Mouse (Mus musculus) hindbrain, embryonic 13.5 days (tissue): ENCODE data around the gene Kif5a. TPM values are rescaled to one million over a fixed set of nuclear protein-coding genes. Genes with fewer than 3 reads are reported as not detected.
A peak's percentile ranks its signal among the peaks of the same experiment; 100 is the strongest.

Experiments
- ATAC-seq: fragments of 200-750 bp; cut with Nextera tagmentation; 2 replicates; pipeline ENCODE4 v1.8.0; 2017; ENCODE audit warnings: moderate TSS enrichment; ENCODE audit not compliant: low FRiP score
- H3K27ac ChIP-seq: fragments of 300-500 bp; sonication (generic); 2 replicates; pipeline ENCODE4 v1.5.1; 2015; ENCODE audit warnings: inconsistent platforms, mild to moderate bottlenecking, moderate library complexity
- H3K27me3 ChIP-seq: fragments of 300-500 bp; sonication (generic); 2 replicates; pipeline ENCODE4 v1.6.1; 2015; ENCODE audit warnings: mild to moderate bottlenecking, inconsistent platforms
- H3K36me3 ChIP-seq: fragments of 300-500 bp; sonication (generic); 2 replicates; pipeline ENCODE4 v1.6.1; 2015; ENCODE audit warnings: mild to moderate bottlenecking, inconsistent platforms
- H3K4me1 ChIP-seq: fragments of 300-500 bp; sonication (generic); replicated peaks from 2 replicates; pipeline ENCODE4 v1.6.1; 2015; ENCODE audit warnings: inconsistent platforms
- H3K4me2 ChIP-seq: fragments of 300-500 bp; sonication (generic); 2 replicates; pipeline ENCODE4 v1.6.1; 2015; ENCODE audit warnings: inconsistent platforms, mild to moderate bottlenecking, moderate library complexity
- H3K4me3 ChIP-seq: fragments of 300-500 bp; sonication (generic); 2 replicates; pipeline ENCODE4 v1.5.1; 2015; ENCODE audit warnings: mild to moderate bottlenecking, inconsistent platforms
- H3K9ac ChIP-seq: fragments of 300-500 bp; sonication (generic); 2 replicates; pipeline ENCODE4 v1.6.1; 2015; ENCODE audit warnings: mild to moderate bottlenecking, inconsistent platforms
- H3K9me3 ChIP-seq: fragments of 300-500 bp; sonication (generic); 2 replicates; pipeline ENCODE4 v1.6.1; 2016; ENCODE audit warnings: inconsistent platforms
- WGBS: fragments of 180-500 bp; shearing (Covaris S2); methylation state at CpG from one replicate; pipeline ENCODE4 v1.1.7; 2015; 5-methylcytosine and 5-hydroxymethylcytosine counted together
- polyA plus RNA-seq: library from polyadenylated mRNA; unstranded; fragments of >200 nt; fragmentation: Nextera tagmentation; extraction: Ambion mirVana; gene quantifications from 2 replicates; pipeline ENCODE4 v1.2.1, GENCODE M21; 2015

Gene Kif5a
- polyA plus RNA-seq, 1 experiment from 2014 or later: 86.3 TPM

- Histone ChIP-seq H3K27me3 (peaks cover 55% of the 10 kb centered on the region), H3K4me1 (peaks cover 49% of the 10 kb centered on the region), H3K4me2 (peak overlapping the region; percentile 29; the same call in 1 of the 2 replicates), H3K36me3 (peaks cover 14% of the 10 kb centered on the region), H3K9ac (peak overlapping the region; percentile 53), H3K27ac (no peak overlapping the region), H3K9me3 (no peaks in the 10 kb centered on the region), H3K4me3 (no peak overlapping the region)
- ATAC-seq: no peak
- WGBS: 16% methylated on average over 20 of the region's 20 CpGs
These were observed 79.4 kb downstream of the Kif5a start for GRCm38 (mm10) chr10:127183759-127184158.

- Histone ChIP-seq H3K27me3 (peaks cover 66% of the 10 kb centered on the region), H3K4me1 (peaks cover 51% of the 10 kb centered on the region), H3K4me3 (no peak overlapping the region), H3K9me3 (no peaks in the 10 kb centered on the region), H3K36me3 (peaks cover 14% of the 10 kb centered on the region), H3K27ac (no peak overlapping the region), H3K4me2 (no peak overlapping the region), H3K9ac (no peak overlapping the region; the same call in 1 of the 2 replicates)
- ATAC-seq: no peak
- WGBS: 77% methylated on average over 4 of the region's 4 CpGs
These were observed 80.5 kb downstream of the Kif5a start for GRCm38 (mm10) chr10:127182624-127183023.

- Histone ChIP-seq H3K27ac (no peak overlapping the region), H3K9ac (no peak overlapping the region), H3K36me3 (peaks cover 10% of the 10 kb centered on the region), H3K27me3 (peaks cover 76% of the 10 kb centered on the region), H3K4me2 (no peak overlapping the region), H3K4me1 (peaks cover 48% of the 10 kb centered on the region), H3K4me3 (no peak overlapping the region), H3K9me3 (no peaks in the 10 kb centered on the region)
- WGBS: 65% methylated on average over 6 of the region's 6 CpGs
- no peak for ATAC-seq
These were observed 81.6 kb downstream of the Kif5a start for GRCm38 (mm10) chr10:127181566-127181965.

GRCm38 (mm10) chr10:127180695-127181047, 82.5 kb downstream of the Kif5a start:
- Histone ChIP-seq H3K4me1 (peaks cover 48% of the 10 kb centered on the region), H3K9me3 (no peaks in the 10 kb centered on the region), H3K4me3 (peak overlapping the region; percentile 21; the same call in 1 of the 2 replicates), H3K4me2 (no peak overlapping the region), H3K27me3 (peaks cover 85% of the 10 kb centered on the region), H3K9ac (peak overlapping the region; percentile 46; the same call in 1 of the 2 replicates), H3K27ac (no peak overlapping the region), H3K36me3 (peaks cover 9% of the 10 kb centered on the region; the same call in 1 of the 2 replicates)
- no peak for ATAC-seq
- WGBS: 18% methylated on average over 3 of the region's 3 CpGs

- Histone ChIP-seq H3K36me3 (peaks cover 9% of the 10 kb centered on the region; the same call in 1 of the 2 replicates), H3K27me3 (peaks cover 86% of the 10 kb centered on the region), H3K4me3 (peak within 1 kb of the TSS; percentile 21)
These were observed 83.1 kb downstream of the Kif5a start, which contains the start of gene Slc26a10 for GRCm38 (mm10) chr10:127179871-127180694. TSS of gene Slc26a10 (minus strand) at chr10:127180645.

GRCm38 (mm10) chr10:127178286-127179027, 84.7 kb downstream of the Kif5a start:
- Histone ChIP-seq H3K9ac (peak overlapping the region; percentile 29; the same call in 1 of the 2 replicates), H3K4me1 (peaks cover 29% of the 10 kb centered on the region), H3K9me3 (no peaks in the 10 kb centered on the region), H3K4me3 (peak overlapping the region; percentile 26), H3K36me3 (peaks cover 12% of the 10 kb centered on the region; the same call in 1 of the 2 replicates), H3K4me2 (peak overlapping the region; percentile 49), H3K27me3 (peaks cover 90% of the 10 kb centered on the region), H3K27ac (no peak overlapping the region)
- no peak for ATAC-seq
- 3% methylated on average over 41 of the region's 41 CpGs for WGBS

More at GRCm38 (mm10) chr10:127179871-127180694, 83.1 kb downstream of the Kif5a start, which contains the start of gene Slc26a10:
- no peak within 1 kb of the TSS for H3K27ac ChIP-seq
- H3K9me3 ChIP-seq: no peaks in the 10 kb centered on the region
- peak within 1 kb of the TSS; percentile 48 for H3K4me2 ChIP-seq
- H3K9ac ChIP-seq: peak within 1 kb of the TSS; percentile 46; the same call in 1 of the 2 replicates
- under 1% methylated on average over 34 of the region's 34 CpGs for WGBS
- peak; percentile 13; the same call in 1 of the 2 replicates for ATAC-seq
- H3K4me1 ChIP-seq: peaks cover 45% of the 10 kb centered on the region

- Histone ChIP-seq H3K27ac (no peak overlapping the region), H3K27me3 (peaks cover 90% of the 10 kb centered on the region), H3K9ac (peak overlapping the region; percentile 29; the same call in 1 of the 2 replicates), H3K36me3 (peaks cover 11% of the 10 kb centered on the region), H3K4me1 (peaks cover 27% of the 10 kb centered on the region), H3K4me2 (peak overlapping the region; percentile 49), H3K9me3 (no peaks in the 10 kb centered on the region), H3K4me3 (peak overlapping the region; percentile 26)
- 0% methylated on average over 23 of the region's 23 CpGs for WGBS
- ATAC-seq: peak; percentile 44
These were observed 85.4 kb downstream of the Kif5a start for GRCm38 (mm10) chr10:127177719-127178118.

- Histone ChIP-seq H3K27ac (no peak overlapping the region), H3K9me3 (no peaks in the 10 kb centered on the region), H3K4me2 (0 out of 2 replicates have a peak overlapping the region, but pooled peaks have one; percentile 49), H3K27me3 (peaks cover 92% of the 10 kb centered on the region), H3K4me1 (peaks cover 27% of the 10 kb centered on the region), H3K4me3 (no peak overlapping the region), H3K9ac (no peak overlapping the region), H3K36me3 (peaks cover 12% of the 10 kb centered on the region)
- 18% methylated on average over 9 of the region's 9 CpGs for WGBS
- no peak for ATAC-seq
These were observed 85.9 kb downstream of the Kif5a start for GRCm38 (mm10) chr10:127177235-127177634.

GRCm38 (mm10) chr10:127176756-127177155, 86.4 kb downstream of the Kif5a start:
- no peak overlapping the region for H3K4me2 ChIP-seq
- WGBS: 9% methylated on average over 7 of the region's 7 CpGs
- ATAC-seq: no peak
- peaks cover 27% of the 10 kb centered on the region for H3K4me1 ChIP-seq
- no peak overlapping the region for H3K4me3 ChIP-seq
- no peaks in the 10 kb centered on the region for H3K9me3 ChIP-seq
- peaks cover 16% of the 10 kb centered on the region for H3K36me3 ChIP-seq
- H3K27ac ChIP-seq: no peak overlapping the region
- H3K9ac ChIP-seq: no peak overlapping the region
- H3K27me3 ChIP-seq: peaks cover 94% of the 10 kb centered on the region

GRCm38 (mm10) chr10:127176228-127176627, 86.9 kb downstream of the Kif5a start:
- Histone ChIP-seq H3K27me3 (peaks cover 94% of the 10 kb centered on the region), H3K4me2 (no peak overlapping the region), H3K4me3 (no peak overlapping the region), H3K36me3 (peaks cover 22% of the 10 kb centered on the region), H3K9me3 (no peaks in the 10 kb centered on the region), H3K9ac (no peak overlapping the region), H3K27ac (no peak overlapping the region), H3K4me1 (peaks cover 27% of the 10 kb centered on the region)
- 37% methylated on average over 3 of the region's 3 CpGs for WGBS
- ATAC-seq: no peak
